Mouse (Mus musculus): ENCODE results near the gene Fbxo39.

- no peak for TF ChIP-seq CTCF (IDR thresholded peaks at IDR 0.05; ENCODE audit: extremely low read depth, insufficient read length, insufficient replicate concordance, low read depth, low read length)
- TF ChIP-seq POLR2A (IDR thresholded peaks at IDR 0.05; ENCODE audit: low read depth, low read length), result no peak
Measured at GRCm38 (mm10) chr11:72266960-72267560, 47.2 kb upstream of the Fbxo39 start, which contains the start of gene Slc13a5.
